Mouse (Mus musculus): ENCODE data around the gene Neu3. TPM values are rescaled to one million over a fixed set of nuclear protein-coding genes. Genes with fewer than 3 reads are reported as not detected.

Gene Neu3
- polyA plus RNA-seq, 1 experiment from 2014 or later = 5.2 TPM

DNA sequence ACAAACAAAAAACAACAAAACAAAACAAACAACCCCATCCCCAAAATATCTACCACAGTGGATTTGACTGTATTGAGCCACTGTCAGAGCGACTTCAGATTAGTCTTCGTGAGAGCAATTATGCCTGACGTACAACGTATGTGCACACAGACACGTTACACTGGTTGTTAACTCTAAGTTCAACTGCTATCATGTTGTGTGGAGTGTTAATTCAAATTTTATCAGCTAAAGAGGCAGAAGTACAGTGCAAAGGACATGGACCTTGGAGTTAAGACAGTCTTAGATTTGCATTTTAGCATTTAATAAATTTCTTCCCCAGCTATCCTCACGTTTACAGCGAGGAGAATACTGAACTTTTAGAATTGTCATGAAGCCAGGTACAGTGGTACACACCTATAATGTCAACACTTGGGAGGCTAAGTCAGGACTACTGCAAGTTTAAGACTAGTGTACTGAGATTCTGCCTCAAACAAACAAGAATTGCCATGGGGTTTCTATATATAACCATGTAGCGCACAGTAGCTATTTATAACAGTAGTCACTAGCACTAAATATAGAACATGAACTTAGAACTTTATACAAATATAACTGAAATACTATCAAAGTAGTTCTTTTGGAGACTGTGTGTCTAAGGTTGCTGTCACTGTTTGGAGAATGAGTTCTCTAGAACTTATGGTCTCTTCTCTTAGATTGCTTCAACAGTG lies 17.5 kb upstream of the Neu3 start:
- H3K9me3 ChIP-seq (replicated peaks; ENCODE audit: control insufficient read depth, low read length) = no peaks in the 10 kb centered on the region
- peak overlapping the region; percentile 82 for H3K27ac ChIP-seq (ENCODE audit: low read length)
- H3K4me1 ChIP-seq (ENCODE audit: control insufficient read depth, insufficient read depth, low read length) = peaks cover 6% of the 10 kb centered on the region
- H3K27me3 ChIP-seq (ENCODE audit: control insufficient read depth, insufficient read depth, low read length) = no peaks in the 10 kb centered on the region
- H3K4me2 ChIP-seq (ENCODE audit: low read depth, low read length) = peak overlapping the region; percentile 20; the same call in 1 of the 2 replicates
- no peak; the same call in 1 of the 2 replicates for ATAC-seq (replicated peaks; ENCODE audit: extremely low read depth, insufficient read depth, low FRiP score)
- H3K9ac ChIP-seq (ENCODE audit: low read length) = no peak overlapping the region
- no peak overlapping the region for H3K4me3 ChIP-seq (ENCODE audit: low read length)
- peaks cover 35% of the 10 kb centered on the region for H3K36me3 ChIP-seq (ENCODE audit: control insufficient read depth, insufficient read depth)
- WGBS = 75% methylated on average over 8 of the region's 8 CpGs

DNA sequence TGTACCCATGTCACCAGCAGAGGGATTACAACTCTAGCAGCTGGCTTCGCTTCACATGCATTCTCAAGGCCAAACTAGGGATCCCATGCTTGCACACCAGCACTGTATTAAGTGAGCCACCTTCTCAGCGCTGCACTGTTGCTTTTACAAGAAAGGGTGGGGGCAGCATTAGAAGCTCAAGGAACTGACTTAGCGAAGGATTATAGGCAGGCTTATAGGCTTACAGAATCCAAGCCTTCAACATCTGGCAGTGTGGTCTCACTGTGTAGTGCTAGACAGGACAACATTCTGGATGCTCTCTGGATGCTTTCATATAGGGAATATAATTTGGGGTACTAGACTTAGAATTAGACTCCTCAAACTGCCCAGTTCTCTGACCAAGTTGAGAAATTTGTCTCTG lies 10.0 kb upstream of the Neu3 start:
- Histone ChIP-seq H3K4me2 (ENCODE audit: low read depth, low read length) (no peak overlapping the region), H3K36me3 (ENCODE audit: control insufficient read depth, insufficient read depth) (peaks cover 21% of the 10 kb centered on the region), H3K9ac (ENCODE audit: low read length) (no peak overlapping the region), H3K27ac (ENCODE audit: low read length) (peak overlapping the region; percentile 73), H3K27me3 (ENCODE audit: control insufficient read depth, insufficient read depth, low read length) (no peaks in the 10 kb centered on the region), H3K4me3 (ENCODE audit: low read length) (no peak overlapping the region), H3K9me3 (replicated peaks; ENCODE audit: control insufficient read depth, low read length) (no peaks in the 10 kb centered on the region), H3K4me1 (ENCODE audit: control insufficient read depth, insufficient read depth, low read length) (peaks cover 20% of the 10 kb centered on the region)
- peak; percentile 42 for ATAC-seq (replicated peaks; ENCODE audit: extremely low read depth, insufficient read depth, low FRiP score)
- WGBS = 87% methylated on average over 3 of the region's 3 CpGs

DNA sequence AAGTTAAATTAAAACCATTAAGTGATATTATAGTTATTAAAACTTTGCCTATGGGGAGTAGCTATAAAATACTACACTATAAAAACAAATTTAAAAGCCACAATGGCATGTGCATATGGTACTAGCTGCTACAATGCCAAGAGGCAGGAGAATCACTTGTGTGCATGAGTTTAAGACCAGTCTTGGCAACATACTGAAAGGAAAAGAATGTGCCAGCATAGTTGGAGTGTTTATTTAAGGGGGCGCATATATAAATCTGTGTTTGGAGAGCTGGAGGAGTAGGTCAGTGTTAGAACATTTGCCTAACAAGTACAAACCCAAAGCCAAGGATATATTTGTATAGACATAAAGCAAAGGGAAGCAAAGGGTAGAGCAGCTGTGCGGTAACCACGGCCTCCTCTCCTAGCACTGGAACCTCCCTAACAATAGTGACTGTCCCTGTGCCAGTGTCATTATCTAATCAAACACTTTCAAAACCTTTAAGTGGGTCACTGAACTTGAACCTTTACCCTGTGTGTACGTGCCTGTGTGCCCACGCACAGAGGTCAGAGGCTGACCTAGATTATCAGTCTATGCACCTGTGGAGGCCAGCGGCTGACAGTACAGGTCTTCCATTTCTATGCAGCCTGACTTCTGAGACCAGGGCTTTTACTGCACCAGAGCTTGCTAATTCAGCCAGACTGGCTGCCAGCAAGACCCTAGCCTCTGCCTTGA lies 9.3 kb upstream of the Neu3 start:
- H3K27ac ChIP-seq (ENCODE audit: low read length) = peak overlapping the region; percentile 73
- 44% methylated on average over 6 of the region's 6 CpGs for WGBS
- H3K4me2 ChIP-seq (ENCODE audit: low read depth, low read length) = no peak overlapping the region
- peaks cover 16% of the 10 kb centered on the region for H3K36me3 ChIP-seq (ENCODE audit: control insufficient read depth, insufficient read depth)
- H3K4me1 ChIP-seq (ENCODE audit: control insufficient read depth, insufficient read depth, low read length) = peaks cover 20% of the 10 kb centered on the region
- no peaks in the 10 kb centered on the region for H3K9me3 ChIP-seq (replicated peaks; ENCODE audit: control insufficient read depth, low read length)
- no peak overlapping the region for H3K9ac ChIP-seq (ENCODE audit: low read length)
- no peak overlapping the region for H3K4me3 ChIP-seq (ENCODE audit: low read length)
- ATAC-seq (replicated peaks; ENCODE audit: extremely low read depth, insufficient read depth, low FRiP score) = 0 out of 2 replicates have a peak, but pooled peaks have one; percentile 38
- H3K27me3 ChIP-seq (ENCODE audit: control insufficient read depth, insufficient read depth, low read length) = no peaks in the 10 kb centered on the region

DNA sequence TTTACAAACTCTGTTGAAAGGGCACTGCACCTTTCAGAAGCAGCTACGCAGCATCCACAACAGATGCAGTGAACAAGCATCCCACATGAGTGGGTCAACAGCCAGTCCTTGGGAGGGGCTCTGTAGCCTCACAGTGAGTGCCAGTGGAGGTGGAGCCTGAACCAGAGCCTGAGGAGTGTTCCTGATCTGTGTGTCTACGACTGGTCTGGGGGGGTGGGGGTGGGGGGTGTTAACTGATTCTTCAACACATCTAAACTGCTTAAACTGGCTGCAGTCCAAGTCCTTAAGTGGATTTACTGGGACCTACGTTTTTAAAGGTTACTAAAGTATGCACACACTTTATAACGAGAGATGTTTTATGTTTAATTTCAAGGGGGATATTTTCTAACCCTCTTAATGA lies 8.6 kb upstream of the Neu3 start:
- Histone ChIP-seq H3K27me3 (ENCODE audit: control insufficient read depth, insufficient read depth, low read length) (no peaks in the 10 kb centered on the region), H3K9me3 (replicated peaks; ENCODE audit: control insufficient read depth, low read length) (no peaks in the 10 kb centered on the region), H3K36me3 (ENCODE audit: control insufficient read depth, insufficient read depth) (peaks cover 16% of the 10 kb centered on the region), H3K4me1 (ENCODE audit: control insufficient read depth, insufficient read depth, low read length) (peaks cover 20% of the 10 kb centered on the region), H3K4me2 (ENCODE audit: low read depth, low read length) (no peak overlapping the region), H3K4me3 (ENCODE audit: low read length) (no peak overlapping the region), H3K9ac (ENCODE audit: low read length) (no peak overlapping the region), H3K27ac (ENCODE audit: low read length) (peak overlapping the region; percentile 42)
- ATAC-seq (replicated peaks; ENCODE audit: extremely low read depth, insufficient read depth, low FRiP score) = peak; percentile 60; the same call in 1 of the 2 replicates
- 24% methylated on average over 4 of the region's 4 CpGs for WGBS

DNA sequence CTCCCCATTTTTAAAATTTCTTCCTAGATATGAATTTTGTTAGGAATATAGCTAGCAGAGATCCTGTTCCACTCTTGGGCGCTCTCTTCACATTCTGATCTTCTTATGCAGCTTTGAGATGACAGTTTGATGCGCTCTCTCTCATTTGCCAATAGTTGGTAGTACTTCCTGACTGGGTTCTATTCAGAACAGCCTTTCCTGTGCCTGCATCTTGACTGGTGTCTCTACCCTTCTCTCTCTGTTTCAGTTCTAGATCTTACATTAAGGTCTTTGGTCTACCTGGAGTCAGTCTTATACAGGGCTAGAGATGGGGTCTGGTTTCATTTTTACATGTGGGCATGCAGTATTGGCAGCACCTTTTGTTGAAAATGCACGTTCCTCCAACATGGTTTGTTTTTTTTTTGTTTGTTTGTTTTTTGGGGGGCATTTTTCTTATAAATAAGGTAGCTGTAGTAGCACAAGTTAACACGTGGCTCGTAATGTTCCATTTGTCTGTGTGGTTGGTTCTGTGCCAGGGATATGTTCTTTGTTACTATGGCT lies 6.2 kb upstream of the Neu3 start:
- ATAC-seq (replicated peaks; ENCODE audit: extremely low read depth, insufficient read depth, low FRiP score) = no peak
- 82% methylated on average over 5 of the region's 5 CpGs for WGBS

DNA sequence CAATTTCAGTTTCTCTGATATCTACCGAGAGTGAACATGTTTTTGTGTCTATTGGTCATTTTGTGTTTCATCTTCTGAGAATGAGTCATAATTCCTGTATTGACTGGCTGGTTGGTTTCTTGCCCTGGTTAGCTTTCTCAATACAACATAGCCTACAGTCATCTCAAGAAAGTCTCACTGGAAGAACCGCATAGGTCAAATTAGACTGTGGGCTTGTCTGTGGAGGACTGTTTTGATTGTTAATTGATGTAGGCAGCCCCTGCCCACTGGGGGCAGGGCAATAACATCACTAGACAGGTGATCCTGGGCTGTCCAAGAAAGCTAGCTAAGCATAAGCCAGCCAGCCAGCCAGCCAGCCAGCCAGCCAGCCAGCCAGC lies 5.6 kb upstream of the Neu3 start:
- Histone ChIP-seq H3K4me2 (ENCODE audit: low read depth, low read length) (no peak overlapping the region), H3K9me3 (replicated peaks; ENCODE audit: control insufficient read depth, low read length) (no peaks in the 10 kb centered on the region), H3K27ac (ENCODE audit: low read length) (no peak overlapping the region), H3K36me3 (ENCODE audit: control insufficient read depth, insufficient read depth) (peaks cover 10% of the 10 kb centered on the region; the same call in 1 of the 2 replicates), H3K27me3 (ENCODE audit: control insufficient read depth, insufficient read depth, low read length) (no peaks in the 10 kb centered on the region), H3K4me1 (ENCODE audit: control insufficient read depth, insufficient read depth, low read length) (peaks cover 20% of the 10 kb centered on the region), H3K9ac (ENCODE audit: low read length) (no peak overlapping the region), H3K4me3 (ENCODE audit: low read length) (no peak overlapping the region)
- ATAC-seq (replicated peaks; ENCODE audit: extremely low read depth, insufficient read depth, low FRiP score) = no peak
- 80% methylated on average over 2 of the region's 2 CpGs for WGBS

More for the DNA sequence above, 6.2 kb upstream of the Neu3 start:
- peaks cover 20% of the 10 kb centered on the region for H3K4me1 ChIP-seq (ENCODE audit: control insufficient read depth, insufficient read depth, low read length)
- H3K4me3 ChIP-seq (ENCODE audit: low read length) = no peak overlapping the region
- peaks cover 10% of the 10 kb centered on the region; the same call in 1 of the 2 replicates for H3K36me3 ChIP-seq (ENCODE audit: control insufficient read depth, insufficient read depth)
- no peak overlapping the region for H3K9ac ChIP-seq (ENCODE audit: low read length)
- no peaks in the 10 kb centered on the region for H3K9me3 ChIP-seq (replicated peaks; ENCODE audit: control insufficient read depth, low read length)
- H3K27me3 ChIP-seq (ENCODE audit: control insufficient read depth, insufficient read depth, low read length) = no peaks in the 10 kb centered on the region
- no peak overlapping the region for H3K27ac ChIP-seq (ENCODE audit: low read length)
- no peak overlapping the region for H3K4me2 ChIP-seq (ENCODE audit: low read depth, low read length)

DNA sequence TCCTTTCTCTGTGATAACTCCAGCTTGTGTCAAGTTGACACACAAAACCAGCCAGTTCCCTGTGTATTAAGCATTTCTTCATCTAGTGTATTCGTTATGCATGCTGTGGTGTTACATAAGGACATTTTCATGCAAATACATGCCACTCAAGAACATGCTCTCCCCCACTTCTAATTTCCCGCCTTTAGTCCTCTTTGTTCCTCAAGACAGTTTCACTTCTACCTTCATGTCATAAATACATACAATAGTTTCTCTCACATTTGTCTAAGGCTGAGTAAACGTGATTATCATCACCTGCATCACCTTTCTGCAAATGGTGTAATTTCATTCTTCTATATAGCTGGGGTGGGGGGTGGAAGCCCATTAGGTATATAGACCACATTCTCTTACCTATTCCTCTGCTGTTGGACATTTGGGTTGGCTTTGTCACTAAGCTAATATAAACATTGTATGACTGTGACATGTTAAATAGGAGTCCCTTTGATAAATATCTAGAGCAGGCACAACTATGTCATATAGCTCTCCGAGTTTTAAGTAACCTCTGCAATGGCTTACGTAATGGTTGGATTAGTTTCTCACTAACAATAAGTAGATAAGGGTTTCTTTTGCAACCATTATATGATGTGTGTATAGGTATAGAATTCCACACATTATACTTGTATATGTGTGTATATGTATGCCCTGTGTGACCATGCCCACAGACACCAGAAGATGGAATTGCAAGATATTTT lies 5.1 kb upstream of the Neu3 start:
- Histone ChIP-seq H3K27ac (ENCODE audit: low read length) (no peak overlapping the region), H3K4me1 (ENCODE audit: control insufficient read depth, insufficient read depth, low read length) (peaks cover 20% of the 10 kb centered on the region), H3K9me3 (replicated peaks; ENCODE audit: control insufficient read depth, low read length) (no peaks in the 10 kb centered on the region), H3K9ac (ENCODE audit: low read length) (no peak overlapping the region), H3K27me3 (ENCODE audit: control insufficient read depth, insufficient read depth, low read length) (no peaks in the 10 kb centered on the region), H3K4me3 (ENCODE audit: low read length) (no peak overlapping the region), H3K4me2 (ENCODE audit: low read depth, low read length) (no peak overlapping the region), H3K36me3 (ENCODE audit: control insufficient read depth, insufficient read depth) (peaks cover 5% of the 10 kb centered on the region; the same call in 1 of the 2 replicates)
- ATAC-seq (replicated peaks; ENCODE audit: extremely low read depth, insufficient read depth, low FRiP score) = no peak
- WGBS = 77% methylated on average over 5 of the region's 5 CpGs

DNA sequence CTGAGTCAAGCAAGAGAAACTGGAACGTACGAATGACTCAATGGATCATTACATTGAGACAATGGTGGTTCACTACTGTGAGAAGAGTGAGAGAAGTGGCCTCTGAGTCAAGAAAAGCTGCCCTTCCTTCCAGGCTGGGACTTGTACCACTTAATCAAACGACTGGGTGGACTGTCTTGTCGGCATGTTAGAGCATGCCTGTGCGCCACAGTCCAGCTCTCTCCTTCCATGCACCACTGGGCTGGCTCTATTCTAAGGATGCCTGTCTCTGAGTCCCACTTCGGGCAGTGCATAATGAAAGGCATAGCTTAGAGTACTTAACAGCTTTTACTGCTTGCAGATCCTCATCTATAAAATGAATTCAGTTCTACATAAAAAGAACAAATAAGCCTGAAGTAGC lies 2.1 kb downstream of the Neu3 start:
- 55% methylated on average over 6 of the region's 6 CpGs for WGBS
- Histone ChIP-seq H3K4me1 (ENCODE audit: control insufficient read depth, insufficient read depth, low read length) (peaks cover 21% of the 10 kb centered on the region), H3K9ac (ENCODE audit: low read length) (no peak overlapping the region), H3K36me3 (ENCODE audit: control insufficient read depth, insufficient read depth) (no peaks in the 10 kb centered on the region), H3K4me3 (ENCODE audit: low read length) (no peak overlapping the region), H3K27ac (ENCODE audit: low read length) (no peak overlapping the region), H3K27me3 (ENCODE audit: control insufficient read depth, insufficient read depth, low read length) (no peaks in the 10 kb centered on the region), H3K9me3 (replicated peaks; ENCODE audit: control insufficient read depth, low read length) (no peaks in the 10 kb centered on the region), H3K4me2 (ENCODE audit: low read depth, low read length) (peak overlapping the region; percentile 5; the same call in 1 of the 2 replicates)
- no peak for ATAC-seq (replicated peaks; ENCODE audit: extremely low read depth, insufficient read depth, low FRiP score)
